Mouse (Mus musculus) heart, embryonic 16.5 days (tissue): ENCODE measurements around the gene Lbhd1. TPM values are rescaled to one million over a fixed set of nuclear protein-coding genes. Genes with fewer than 3 reads are reported as not detected.

Experiments used
- ATAC-seq: fragments of 200-750 bp; cut with Nextera tagmentation; replicated peaks from 2 replicates; pipeline ENCODE4 v1.8.0; 2017; ENCODE audit warnings: moderate number of reproducible peaks; ENCODE audit not compliant: insufficient read depth, low FRiP score; ENCODE audit errors: extremely low read depth
- H3K27ac ChIP-seq: fragments of 300-500 bp; sonication (generic); 2 replicates; pipeline ENCODE4 v1.5.1; 2014; ENCODE audit warnings: mild to moderate bottlenecking, low read length, control low read depth, moderate library complexity
- H3K27me3 ChIP-seq: fragments of 300-500 bp; sonication (generic); 2 replicates; pipeline ENCODE4 v1.6.1; 2014; ENCODE audit warnings: low read length, mixed read lengths; ENCODE audit not compliant: control insufficient read depth, insufficient read depth
- H3K36me3 ChIP-seq: fragments of 300-500 bp; sonication (generic); 2 replicates; pipeline ENCODE4 v1.6.1; 2014; ENCODE audit not compliant: control insufficient read depth, insufficient read depth
- H3K4me1 ChIP-seq: fragments of 300-500 bp; sonication (generic); 2 replicates; pipeline ENCODE4 v1.6.1; 2014; ENCODE audit warnings: low read length, mixed read lengths; ENCODE audit not compliant: control insufficient read depth, insufficient read depth
- H3K4me2 ChIP-seq: fragments of 300-500 bp; sonication (generic); 2 replicates; pipeline ENCODE4 v1.6.1; 2014; ENCODE audit warnings: low read depth, mild to moderate bottlenecking, control low read depth, low read length
- H3K4me3 ChIP-seq: fragments of 300-500 bp; sonication (generic); 2 replicates; pipeline ENCODE4 v1.5.1; 2014; ENCODE audit warnings: mild to moderate bottlenecking, control low read depth, low read length
- H3K9ac ChIP-seq: fragments of 300-500 bp; sonication (generic); 2 replicates; pipeline ENCODE4 v1.6.1; 2014; ENCODE audit warnings: low read length, control low read depth
- H3K9me3 ChIP-seq: fragments of 300-500 bp; sonication (generic); replicated peaks from 2 replicates; pipeline ENCODE4 v1.6.1; 2016; ENCODE audit warnings: low read length; ENCODE audit not compliant: control insufficient read depth
- WGBS: fragments of 180-500 bp; shearing (Covaris S2); extraction: QIAGEN DNeasy Blood & Tissue Kit; methylation state at CpG from one replicate; pipeline ENCODE4 v1.1.7; 2014; 5-methylcytosine and 5-hydroxymethylcytosine counted together
- polyA plus RNA-seq: library from polyadenylated mRNA; unstranded; fragments of >200 nt; fragmentation: Nextera tagmentation; extraction: Ambion mirVana; gene quantifications from 2 replicates; pipeline ENCODE4 v1.2.1, GENCODE M21; 2015

Gene Lbhd1
- polyA plus RNA-seq, 1 experiment from 2014 or later: 25.2 TPM

DNA sequence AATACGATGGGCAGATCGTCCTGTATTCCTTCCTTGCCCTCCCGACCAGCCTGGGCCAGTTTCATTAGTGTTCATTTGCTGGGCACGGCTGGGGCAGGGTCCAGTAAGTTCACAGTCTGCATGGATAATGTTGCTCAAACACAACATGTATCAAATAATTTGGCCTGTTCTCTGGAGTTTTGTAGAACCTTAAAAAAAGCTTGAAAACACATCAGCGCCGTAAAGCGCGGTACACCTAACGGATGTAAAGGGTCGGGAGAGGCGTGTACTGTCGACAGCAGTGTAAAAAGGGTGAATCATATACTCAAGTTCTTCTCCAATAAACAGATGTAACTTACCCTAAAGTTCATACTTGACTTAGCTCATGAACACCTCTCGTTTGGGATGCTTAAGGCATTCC lies 15.0 kb downstream of the Lbhd1 start:
- Histone ChIP-seq H3K9me3 (no peaks in the 10 kb centered on the region), H3K27me3 (no peaks in the 10 kb centered on the region), H3K9ac (peak overlapping the region; percentile 95), H3K27ac (peak overlapping the region; percentile 85), H3K4me3 (peak overlapping the region; percentile 92), H3K4me2 (peak overlapping the region; percentile 79), H3K4me1 (peaks cover 25% of the 10 kb centered on the region), H3K36me3 (peaks cover 19% of the 10 kb centered on the region)
- 5% methylated on average over 13 of the region's 13 CpGs for WGBS
- no peak; the same call in 1 of the 2 replicates for ATAC-seq

GRCm38 (mm10) chr19:8899079-8899478 lies 15.5 kb downstream of the Lbhd1 start:
- peaks cover 21% of the 10 kb centered on the region for H3K36me3 ChIP-seq
- peak overlapping the region; percentile 95 for H3K9ac ChIP-seq
- no peaks in the 10 kb centered on the region for H3K27me3 ChIP-seq
- H3K4me1 ChIP-seq: peaks cover 20% of the 10 kb centered on the region
- H3K27ac ChIP-seq: no peak overlapping the region
- 35% methylated on average over 3 of the region's 3 CpGs for WGBS
- H3K4me3 ChIP-seq: peak overlapping the region; percentile 92
- no peak for ATAC-seq
- peak overlapping the region; percentile 79 for H3K4me2 ChIP-seq
- H3K9me3 ChIP-seq: no peaks in the 10 kb centered on the region

DNA sequence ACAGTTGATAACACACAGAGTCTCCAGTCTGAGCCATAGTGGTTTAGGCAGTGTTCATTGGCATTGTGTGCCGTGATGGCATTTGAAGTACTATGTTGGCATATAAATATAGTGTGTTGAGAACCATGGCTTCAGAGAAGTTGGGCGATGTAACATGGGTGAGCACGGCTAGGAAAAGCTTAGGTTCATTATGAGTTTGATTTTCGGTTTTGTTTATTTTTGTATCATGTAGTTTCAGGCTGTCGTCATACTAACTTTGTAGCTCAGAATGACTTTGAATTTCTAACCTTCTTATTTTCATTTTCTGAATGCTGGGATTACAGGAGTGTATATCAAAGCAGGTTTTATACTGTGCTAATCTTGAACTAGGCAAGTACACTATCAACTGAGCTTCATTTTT lies 19.9 kb downstream of the Lbhd1 start:
- Histone ChIP-seq H3K4me3 (no peak overlapping the region), H3K36me3 (peaks cover 53% of the 10 kb centered on the region), H3K27me3 (no peaks in the 10 kb centered on the region), H3K4me2 (no peak overlapping the region), H3K4me1 (peaks cover 10% of the 10 kb centered on the region), H3K9me3 (no peaks in the 10 kb centered on the region), H3K9ac (no peak overlapping the region), H3K27ac (no peak overlapping the region)
- whole genome bisulfite sequencing: 92% methylated on average over 5 of the region's 5 CpGs
- no peak for ATAC-seq

- WGBS: 88% methylated on average over 6 of the region's 6 CpGs
- no peak overlapping the region for H3K4me2 ChIP-seq
- H3K9ac ChIP-seq: no peak overlapping the region
- no peak for ATAC-seq
- H3K9me3 ChIP-seq: no peaks in the 10 kb centered on the region
- no peak overlapping the region for H3K27ac ChIP-seq
- no peak overlapping the region for H3K4me3 ChIP-seq
- H3K27me3 ChIP-seq: no peaks in the 10 kb centered on the region
- no peaks in the 10 kb centered on the region for H3K4me1 ChIP-seq
- H3K36me3 ChIP-seq: peaks cover 89% of the 10 kb centered on the region
Observed at GRCm38 (mm10) chr19:8908531-8908930, 25.0 kb downstream of the Lbhd1 start.

- WGBS: 86% methylated on average over 5 of the region's 5 CpGs
- H3K27ac ChIP-seq: no peak overlapping the region
- H3K9me3 ChIP-seq: no peaks in the 10 kb centered on the region
- no peak for ATAC-seq
- H3K4me2 ChIP-seq: no peak overlapping the region
- no peak overlapping the region for H3K4me3 ChIP-seq
- H3K27me3 ChIP-seq: no peaks in the 10 kb centered on the region
- peaks cover 93% of the 10 kb centered on the region for H3K36me3 ChIP-seq
- H3K9ac ChIP-seq: no peak overlapping the region
- no peaks in the 10 kb centered on the region for H3K4me1 ChIP-seq
Observed at GRCm38 (mm10) chr19:8911810-8912209, 28.3 kb downstream of the Lbhd1 start.

- Histone ChIP-seq H3K4me3 (no peak overlapping the region), H3K27ac (no peak overlapping the region), H3K9ac (no peak overlapping the region), H3K4me2 (no peak overlapping the region), H3K36me3 (peaks cover 73% of the 10 kb centered on the region), H3K9me3 (no peaks in the 10 kb centered on the region), H3K27me3 (no peaks in the 10 kb centered on the region), H3K4me1 (no peaks in the 10 kb centered on the region)
- WGBS: 92% methylated on average over 3 of the region's 3 CpGs
- ATAC-seq: no peak
Observed at GRCm38 (mm10) chr19:8914212-8914611, 30.7 kb downstream of the Lbhd1 start.

- Histone ChIP-seq H3K4me3 (no peak overlapping the region), H3K27ac (no peak overlapping the region), H3K4me2 (no peak overlapping the region), H3K9me3 (no peaks in the 10 kb centered on the region), H3K9ac (no peak overlapping the region), H3K36me3 (peaks cover 27% of the 10 kb centered on the region), H3K4me1 (peaks cover 12% of the 10 kb centered on the region), H3K27me3 (no peaks in the 10 kb centered on the region)
- ATAC-seq: no peak
- 92% methylated on average over 3 of the region's 3 CpGs for WGBS
Observed at GRCm38 (mm10) chr19:8919000-8919399, 35.5 kb downstream of the Lbhd1 start.

GRCm38 (mm10) chr19:8919684-8920072 lies 36.1 kb downstream of the Lbhd1 start:
- ATAC-seq: no peak
- Histone ChIP-seq H3K4me1 (peaks cover 12% of the 10 kb centered on the region), H3K9ac (peak overlapping the region; percentile 87), H3K27me3 (no peaks in the 10 kb centered on the region), H3K4me3 (peak overlapping the region; percentile 83), H3K9me3 (no peaks in the 10 kb centered on the region), H3K4me2 (peak overlapping the region; percentile 72), H3K36me3 (peaks cover 21% of the 10 kb centered on the region), H3K27ac (peak overlapping the region; percentile 89)
- 55% methylated on average over 6 of the region's 6 CpGs for WGBS

DNA sequence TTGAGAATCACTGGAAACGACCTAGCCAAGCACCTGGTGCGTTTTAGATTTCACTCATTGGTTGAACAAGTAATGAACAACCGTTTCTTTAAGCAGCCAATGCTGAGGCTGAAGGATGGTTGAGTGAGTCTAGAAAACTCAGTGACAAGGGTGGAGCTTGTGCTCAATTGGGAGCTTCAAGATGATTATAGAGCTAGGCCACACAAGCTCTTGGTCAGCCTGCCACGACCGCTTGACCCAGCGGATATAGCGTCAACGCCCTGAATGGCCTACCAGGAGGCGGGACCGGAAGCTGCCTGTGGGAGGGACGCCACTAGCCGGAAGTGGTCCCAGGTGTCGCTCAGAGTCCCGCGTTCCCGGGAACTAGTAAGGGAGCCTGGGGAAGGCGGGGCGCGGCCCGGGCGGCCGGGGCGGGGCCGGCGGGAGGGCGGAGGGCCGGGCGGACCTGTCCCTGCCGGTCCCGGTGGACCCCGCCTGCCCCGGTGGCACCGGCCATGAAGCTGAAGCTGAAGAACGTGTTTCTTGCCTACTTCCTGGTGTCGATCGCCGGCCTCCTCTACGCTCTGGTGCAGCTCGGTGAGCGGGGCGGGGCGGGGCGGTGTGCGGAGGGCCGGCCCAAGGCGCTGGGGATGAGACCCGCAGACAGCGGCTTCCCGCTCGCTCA lies 36.7 kb downstream of the Lbhd1 start, which contains the start of gene B3gat3:
Gene B3gat3 (plus strand): TSS at position 302 of the 664 bp plus-strand sequence.
- Histone ChIP-seq H3K27ac (peak within 1 kb of the TSS; percentile 89), H3K9me3 (no peaks in the 10 kb centered on the region), H3K4me1 (peaks cover 12% of the 10 kb centered on the region), H3K4me2 (peak within 1 kb of the TSS; percentile 72), H3K27me3 (no peaks in the 10 kb centered on the region), H3K9ac (peak within 1 kb of the TSS; percentile 87), H3K4me3 (peak within 1 kb of the TSS; percentile 83), H3K36me3 (peaks cover 15% of the 10 kb centered on the region)
- 2% methylated on average over 37 of the region's 50 CpGs for WGBS
- peak; percentile 97 for ATAC-seq
